Mouse (Mus musculus) left cerebral cortex, adult 9 months (tissue): ENCODE measurements around the gene Hivep3.

Source experiments
- DNase-seq, 2 experiments: peaks; one replicate each; pipeline ENCODE4 v3.0.0; 2022; ENCODE audit warnings: low spot score in 2 of 2

The Hivep3 gene

DNA sequence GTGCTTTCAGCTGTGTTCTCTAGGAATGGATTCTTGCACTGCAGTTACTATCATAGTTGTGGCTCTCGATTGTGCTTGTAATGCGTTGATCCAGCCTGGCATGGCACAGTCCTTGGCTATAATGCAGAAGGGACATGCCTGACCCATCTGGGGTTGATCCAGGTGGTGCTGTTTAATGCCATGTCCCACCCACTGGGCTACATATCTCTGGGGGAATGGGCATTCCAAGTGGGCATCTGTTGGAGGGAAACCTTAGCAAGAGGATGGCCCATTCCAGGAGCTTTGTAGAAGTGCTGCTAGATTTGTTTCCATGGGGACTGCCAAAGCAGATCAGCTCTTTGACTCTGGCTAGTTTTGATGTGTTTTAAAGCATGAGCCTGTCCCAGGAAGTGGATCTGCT, 137.9 kb downstream of the Hivep3 start:
- DNase-seq = no peak

DNA sequence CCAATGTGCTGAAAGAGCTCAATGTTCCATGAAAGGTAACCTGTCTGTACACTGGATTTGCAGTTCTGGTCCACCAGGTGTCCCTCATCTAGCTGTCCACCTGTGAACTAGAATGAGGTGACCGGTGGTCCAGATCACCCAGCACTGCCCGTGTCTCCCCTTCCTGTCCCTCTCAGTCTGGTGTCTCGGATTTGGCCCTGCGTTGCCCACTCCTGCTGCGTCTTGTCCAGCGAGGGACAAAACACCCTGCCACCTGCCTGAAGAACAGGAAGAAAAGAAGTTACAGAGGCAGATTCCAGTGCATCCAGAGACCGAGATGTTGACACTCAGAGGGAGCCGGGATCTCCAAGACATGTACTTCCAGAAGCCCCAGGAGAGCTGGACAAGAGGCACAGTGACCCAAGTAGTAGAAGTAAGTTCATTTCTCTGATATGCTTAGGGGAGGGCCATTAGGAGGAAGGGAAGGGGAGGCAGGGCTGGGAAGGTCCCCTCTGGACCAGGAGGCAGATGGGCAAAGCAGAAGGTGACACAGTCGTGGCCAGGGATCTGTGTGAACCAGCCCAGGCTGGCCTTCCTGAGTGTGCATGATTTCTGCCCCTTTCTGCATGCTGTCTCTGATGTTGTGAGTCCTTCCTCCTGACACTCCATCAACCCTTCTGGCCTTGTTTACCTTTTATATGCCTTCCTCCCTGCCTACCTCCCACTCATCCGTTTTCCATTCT, 138.4 kb downstream of the Hivep3 start:
- no peak for DNase-seq

DNA sequence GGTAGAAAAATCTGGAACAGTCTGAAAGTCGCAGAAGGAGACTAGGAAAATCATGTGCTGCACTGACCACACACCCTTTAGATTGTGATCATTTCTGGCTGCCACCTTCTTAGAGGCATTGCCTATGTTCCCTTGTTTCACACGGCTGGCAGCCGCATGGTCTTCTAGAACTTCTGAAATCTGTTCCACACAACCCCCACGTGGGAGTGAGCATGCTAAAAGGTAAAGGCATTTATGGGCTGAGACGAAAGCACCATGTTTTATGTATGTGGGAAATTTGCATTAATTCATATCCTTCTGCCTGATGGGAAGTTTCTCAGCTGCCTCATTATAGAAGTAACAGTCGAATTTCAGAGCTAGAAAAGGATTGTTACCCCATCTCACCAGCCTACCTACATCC, 140.4 kb downstream of the Hivep3 start:
- peak in 1 of 2 experiments; percentile 68 for DNase-seq

DNA sequence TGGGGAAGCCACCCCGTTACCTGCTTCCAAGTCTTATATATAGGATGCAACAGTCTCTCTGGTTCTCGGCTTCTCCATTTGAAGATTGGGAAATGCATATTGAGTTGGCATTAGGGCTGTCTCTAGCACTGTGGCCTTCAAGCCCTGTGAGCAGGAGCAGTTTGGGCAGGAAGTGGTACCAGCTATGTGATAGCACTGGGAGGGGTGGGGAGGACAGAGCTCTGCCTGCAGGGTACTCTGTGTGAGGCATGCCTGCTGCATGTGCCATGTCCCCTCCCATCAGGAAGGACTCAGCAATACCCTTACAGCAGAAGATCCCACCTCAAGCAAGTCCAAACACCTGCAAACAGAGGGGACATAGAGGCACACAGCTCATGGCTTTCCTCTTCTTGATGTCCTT, 142.0 kb downstream of the Hivep3 start:
- no peak for DNase-seq

DNA sequence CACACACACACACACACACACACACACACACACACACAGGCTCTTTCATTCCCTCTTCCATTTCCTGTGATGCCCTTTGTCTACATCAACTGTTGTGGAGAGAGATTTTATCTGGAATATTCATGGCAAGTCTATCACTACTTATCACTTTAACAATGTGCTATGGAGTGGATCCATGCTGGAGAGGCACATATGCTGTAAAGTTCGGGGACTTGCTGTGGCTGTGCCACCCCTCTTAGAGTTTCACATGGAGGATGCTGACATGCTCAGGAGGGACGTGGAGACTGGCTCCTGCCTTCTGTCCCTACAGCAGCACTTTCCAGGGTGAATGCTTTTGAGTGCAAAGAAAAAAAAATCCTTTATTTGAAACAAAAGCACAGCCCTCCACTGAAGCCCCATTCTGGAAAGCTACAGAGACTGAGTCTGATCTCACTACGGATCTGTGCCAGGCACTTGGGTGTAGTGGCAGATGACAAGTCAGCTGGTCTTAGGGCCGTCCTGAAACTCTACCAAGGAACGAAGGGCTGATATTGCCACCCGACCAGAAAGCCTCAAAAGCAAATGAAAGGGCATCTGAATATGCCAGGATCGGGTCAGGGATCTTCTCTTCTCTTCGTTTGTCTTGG, 143.1 kb downstream of the Hivep3 start:
- DNase-seq = no peak

DNA sequence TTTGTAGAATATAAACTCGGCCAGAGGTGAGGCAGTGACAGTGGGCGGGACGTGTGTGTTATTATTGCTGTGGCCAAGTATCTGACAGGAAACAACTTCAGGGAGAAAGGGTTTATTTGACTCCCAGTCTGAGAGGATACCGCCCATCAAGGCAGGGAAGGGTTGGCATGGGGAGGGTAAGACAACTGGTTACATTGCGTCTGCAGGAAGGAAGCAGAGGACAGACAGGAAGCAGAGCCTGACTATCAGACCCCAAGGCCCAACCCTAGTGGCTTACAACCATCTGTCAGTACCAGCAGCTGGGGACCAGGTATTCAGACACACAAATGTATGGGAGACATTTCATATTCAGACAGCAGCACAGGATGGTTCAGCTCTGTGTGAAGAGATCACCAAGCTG, 144.6 kb downstream of the Hivep3 start:
- no peak for DNase-seq

DNA sequence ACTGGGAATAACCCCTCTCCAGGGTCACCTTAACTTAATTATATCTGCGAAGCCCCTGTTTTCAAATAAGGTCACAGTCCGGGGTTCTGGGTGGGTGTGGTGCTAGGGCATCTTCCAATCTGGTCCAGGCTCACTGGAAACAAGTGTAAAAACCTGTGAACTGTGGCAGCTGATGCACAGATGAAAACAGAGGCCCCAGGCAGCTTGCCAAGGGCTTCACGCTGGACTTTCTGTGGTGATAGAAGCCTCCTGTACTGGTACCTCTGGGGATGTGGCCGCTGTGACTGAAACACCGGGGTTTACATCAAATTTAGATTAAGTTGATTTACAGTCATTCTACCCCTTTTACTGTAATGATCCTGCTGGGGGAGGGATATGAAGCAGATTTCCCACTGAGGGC, 146.1 kb downstream of the Hivep3 start:
- no peak for DNase-seq

DNA sequence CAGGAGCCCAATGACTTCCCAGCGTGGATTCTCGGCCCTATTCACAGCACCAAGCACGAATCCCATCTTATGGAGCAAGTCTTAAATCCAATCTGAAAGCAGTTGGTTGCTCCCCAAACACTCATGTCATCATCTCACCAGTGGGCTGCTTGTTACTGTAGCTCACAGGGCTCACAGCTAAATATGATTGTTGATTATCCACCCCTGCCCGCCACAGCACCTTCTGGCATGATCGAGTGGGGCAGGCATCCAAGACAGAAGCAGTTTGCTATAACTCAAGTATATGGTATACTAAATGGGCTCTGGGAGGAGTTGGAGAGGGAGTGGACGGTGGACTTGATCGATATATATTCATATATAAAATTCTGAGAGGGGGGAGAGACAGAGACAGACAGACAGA, 146.7 kb downstream of the Hivep3 start:
- peak in 1 of 2 experiments; percentile 70 for DNase-seq

DNA sequence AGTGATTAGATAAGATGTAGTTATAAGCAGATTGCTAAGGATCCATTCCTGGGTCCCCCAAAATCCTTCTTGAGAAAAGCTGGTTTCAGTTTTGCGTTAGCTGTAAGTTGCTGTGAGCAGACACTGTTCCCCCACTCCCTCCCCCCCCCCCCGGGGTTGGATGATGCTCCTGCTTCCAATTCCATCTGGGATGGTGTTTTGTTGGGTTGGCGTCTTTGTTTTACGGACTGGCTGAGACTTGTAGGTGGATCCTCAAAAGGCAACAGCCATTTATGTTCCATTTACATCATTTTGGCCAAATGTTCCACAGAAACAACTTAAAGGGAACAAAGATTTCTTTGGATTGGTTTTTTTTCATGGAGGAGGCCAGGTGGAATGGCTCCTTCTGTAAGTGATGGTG, 147.7 kb downstream of the Hivep3 start:
- DNase-seq = peak in 1 of 2 experiments; percentile 55

DNA sequence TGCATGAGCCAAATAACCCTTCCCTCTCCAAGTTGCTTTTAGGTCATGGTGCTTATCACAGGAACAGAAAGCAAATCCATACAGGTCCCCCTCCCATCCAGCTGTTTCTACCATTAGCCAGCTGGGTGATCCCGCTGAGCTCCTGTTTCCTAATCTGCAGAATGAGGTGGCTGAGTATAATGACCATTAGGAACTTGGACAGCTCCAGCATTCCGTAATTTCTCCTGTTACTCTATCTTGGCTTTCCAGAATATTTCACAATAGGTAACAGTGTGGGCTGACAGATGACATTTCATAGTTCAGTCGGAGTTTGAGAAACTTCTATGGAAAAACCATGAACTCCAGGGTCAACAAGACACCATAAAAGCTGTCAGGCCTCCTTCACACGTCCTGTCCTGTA, 148.8 kb downstream of the Hivep3 start:
- DNase-seq = no peak

DNA sequence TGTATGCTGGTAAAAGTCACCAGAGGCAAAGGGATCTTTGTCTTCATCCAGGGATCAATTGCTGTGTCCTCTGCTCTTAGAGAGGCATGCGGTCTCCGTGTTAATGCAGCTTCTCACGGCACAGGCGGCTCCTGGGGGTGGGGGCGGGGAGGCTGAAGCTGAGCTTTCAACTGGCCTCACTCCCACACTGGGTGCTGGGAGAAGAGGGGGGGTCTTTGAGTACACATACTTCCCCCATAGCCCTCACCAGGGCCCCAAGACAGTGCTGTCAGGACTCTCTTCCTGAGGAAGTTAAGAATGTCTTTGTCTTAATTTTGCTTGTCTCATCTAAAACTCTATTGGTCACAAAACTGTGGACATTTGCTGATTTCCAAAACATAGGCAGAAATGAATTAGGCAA, 149.2 kb downstream of the Hivep3 start:
- no peak for DNase-seq

DNA sequence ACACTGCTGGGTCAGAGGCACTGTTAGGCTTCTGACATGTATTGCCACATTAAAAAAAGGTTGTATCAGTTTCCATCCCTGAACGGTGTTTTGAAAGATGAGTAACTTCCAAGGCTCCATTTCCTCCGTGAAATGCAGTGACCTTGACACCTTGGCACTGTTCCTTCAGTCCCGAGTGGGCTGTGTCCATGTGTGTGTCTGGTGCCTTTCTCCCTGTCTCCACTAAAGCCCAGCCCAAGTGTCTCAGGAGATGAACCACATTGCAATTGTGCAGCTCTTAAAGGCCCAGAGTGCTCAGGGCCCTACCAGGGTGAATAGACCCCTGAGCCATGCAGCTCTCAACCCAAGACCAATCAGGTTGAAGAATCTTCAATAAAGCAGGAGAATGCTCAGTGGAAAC, 153.0 kb downstream of the Hivep3 start:
- DNase-seq = no peak

DNA sequence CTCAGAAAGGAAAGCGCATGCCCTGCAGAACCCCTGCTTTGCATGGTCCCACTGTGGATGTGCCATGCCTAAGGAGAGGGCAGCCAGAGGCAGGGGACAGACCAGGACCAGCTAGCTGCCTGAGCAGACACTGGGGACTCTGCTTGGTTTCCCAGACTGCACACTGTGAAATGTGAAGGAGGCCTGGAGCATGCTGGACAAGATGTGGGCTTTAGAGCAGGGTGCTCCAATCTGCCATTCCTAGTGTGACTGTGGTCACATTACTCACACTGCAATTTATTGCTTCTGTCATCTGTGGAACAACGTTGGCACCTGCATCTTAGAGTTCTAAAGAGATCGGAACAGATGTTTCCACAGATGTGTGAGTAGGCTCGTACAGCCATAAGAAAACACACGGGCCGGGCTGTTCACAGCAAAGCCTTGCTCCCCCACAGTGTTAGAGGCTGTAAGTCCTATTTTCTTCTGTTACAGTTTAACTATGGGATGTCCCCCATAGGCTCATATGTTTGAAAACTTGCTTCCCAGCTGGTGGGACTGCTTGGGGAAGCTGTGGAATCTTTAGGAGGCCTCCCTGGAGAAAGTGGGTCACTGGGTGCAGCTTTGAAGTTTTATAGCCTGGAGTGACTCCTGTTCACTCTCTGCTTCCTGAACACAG, 154.1 kb downstream of the Hivep3 start:
- no peak for DNase-seq

DNA sequence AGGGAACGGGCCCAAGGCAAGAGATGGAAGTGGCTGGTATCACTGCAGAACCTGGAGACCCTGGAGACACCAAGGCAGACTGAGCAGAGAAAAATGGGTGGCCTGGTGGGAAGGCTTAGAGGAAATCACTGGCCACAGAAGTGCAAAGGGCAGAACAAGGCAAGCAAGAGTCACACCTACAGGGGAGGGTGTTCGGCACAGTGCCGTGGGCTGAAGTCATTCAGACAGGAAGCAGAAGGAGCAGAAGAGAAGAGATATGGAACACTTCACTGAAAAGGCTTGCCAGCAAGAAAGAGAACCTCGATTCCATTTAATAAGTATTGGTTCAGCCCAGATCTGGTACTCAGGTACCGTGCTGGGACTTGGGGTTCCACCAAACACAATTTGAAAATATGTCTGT, 156.2 kb downstream of the Hivep3 start:
- DNase-seq = no peak

DNA sequence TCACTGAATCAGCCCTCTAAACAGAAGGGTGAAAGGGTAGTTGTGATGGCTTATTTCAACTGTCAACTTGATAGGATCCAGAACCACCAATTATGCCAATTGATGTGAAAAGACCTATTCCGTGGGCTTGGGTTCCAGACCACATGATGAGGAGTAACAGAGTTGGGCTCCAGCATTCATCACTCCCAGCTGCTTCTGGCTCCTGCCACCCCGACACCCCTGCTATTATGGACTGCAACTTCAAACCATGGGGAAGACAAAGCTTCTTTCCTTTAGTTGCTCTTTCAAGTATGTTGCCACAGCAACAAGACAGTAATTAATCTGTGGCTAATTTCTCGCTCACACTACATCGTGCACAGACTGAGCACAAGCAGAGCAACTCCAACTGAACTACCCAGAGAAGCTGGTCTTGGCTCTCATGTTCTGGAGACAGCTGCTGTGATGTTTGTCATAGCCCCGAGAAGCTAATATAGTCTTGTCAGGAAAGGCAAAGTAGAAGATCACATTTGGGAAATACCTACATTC, 159.7 kb downstream of the Hivep3 start:
- DNase-seq = no peak

DNA sequence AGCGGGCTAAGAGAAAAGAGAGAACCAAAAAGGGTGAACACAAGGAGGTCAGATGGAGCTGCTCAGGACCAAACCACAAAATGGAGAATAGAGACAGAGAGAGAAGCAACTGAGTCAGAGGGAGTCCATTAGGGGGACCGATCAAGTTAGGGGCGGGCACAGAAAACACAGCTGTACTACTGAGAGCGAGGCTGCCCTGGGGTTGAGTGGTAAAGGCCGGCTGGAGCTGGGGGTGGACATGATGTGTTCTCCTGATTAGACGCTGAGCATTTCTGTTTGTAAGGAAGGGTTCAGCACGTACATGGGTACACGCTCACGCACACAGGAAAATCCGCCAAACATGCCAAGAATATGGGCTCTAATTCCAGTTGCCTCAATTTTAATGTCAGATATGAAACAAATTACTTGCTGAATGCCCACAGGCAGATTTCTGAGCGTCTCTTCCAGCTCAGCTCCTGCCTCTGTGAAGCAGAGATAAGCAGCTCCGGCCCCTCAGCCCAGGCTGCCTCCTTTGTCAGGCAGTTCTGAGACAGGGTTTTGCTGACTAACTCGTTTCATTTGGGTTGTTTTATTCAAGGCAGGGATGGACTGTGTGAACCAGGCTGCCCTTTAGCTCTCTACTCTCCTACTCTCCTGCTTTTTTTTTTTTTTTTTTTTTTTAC, 161.3 kb downstream of the Hivep3 start:
- DNase-seq = no peak

DNA sequence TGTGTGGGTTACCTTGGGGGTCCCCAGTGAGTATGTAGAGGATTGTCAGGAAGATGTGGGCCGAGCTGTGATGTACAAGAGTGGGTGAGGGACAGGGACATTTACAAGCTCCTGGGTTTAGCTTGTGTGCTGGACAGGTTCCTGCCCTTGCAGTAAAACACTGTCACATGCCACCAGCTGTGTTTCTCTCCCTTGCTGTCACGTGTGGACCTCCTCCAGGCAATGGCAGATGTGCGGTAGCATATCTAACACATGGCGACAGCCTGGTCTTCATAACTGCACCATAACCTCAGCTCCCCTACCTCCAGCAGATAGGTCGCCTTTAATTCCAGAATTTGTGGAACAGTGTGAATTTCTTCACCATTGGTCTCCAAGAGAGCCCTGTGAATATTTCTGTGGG, 161.9 kb downstream of the Hivep3 start:
- DNase-seq = no peak

DNA sequence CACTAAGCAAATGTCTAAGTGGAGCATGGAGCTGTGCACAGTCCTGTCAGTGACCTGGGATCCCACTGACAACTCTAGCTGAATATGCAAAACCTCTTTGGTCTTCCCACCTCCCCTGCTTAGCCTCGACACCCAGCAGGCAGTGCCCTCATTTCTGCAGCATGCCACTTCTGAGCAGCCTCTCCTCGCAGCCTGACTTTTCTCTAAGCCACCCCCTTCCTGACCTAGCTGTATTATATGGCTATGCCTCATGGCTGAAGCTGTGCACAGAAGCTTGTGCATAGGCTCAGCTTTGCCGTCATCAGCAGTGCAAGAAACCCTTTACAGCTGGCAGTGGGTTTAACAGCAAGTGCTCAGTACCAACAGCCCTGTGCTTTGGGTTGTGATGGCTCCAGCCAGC, 163.0 kb downstream of the Hivep3 start:
- DNase-seq = no peak

DNA sequence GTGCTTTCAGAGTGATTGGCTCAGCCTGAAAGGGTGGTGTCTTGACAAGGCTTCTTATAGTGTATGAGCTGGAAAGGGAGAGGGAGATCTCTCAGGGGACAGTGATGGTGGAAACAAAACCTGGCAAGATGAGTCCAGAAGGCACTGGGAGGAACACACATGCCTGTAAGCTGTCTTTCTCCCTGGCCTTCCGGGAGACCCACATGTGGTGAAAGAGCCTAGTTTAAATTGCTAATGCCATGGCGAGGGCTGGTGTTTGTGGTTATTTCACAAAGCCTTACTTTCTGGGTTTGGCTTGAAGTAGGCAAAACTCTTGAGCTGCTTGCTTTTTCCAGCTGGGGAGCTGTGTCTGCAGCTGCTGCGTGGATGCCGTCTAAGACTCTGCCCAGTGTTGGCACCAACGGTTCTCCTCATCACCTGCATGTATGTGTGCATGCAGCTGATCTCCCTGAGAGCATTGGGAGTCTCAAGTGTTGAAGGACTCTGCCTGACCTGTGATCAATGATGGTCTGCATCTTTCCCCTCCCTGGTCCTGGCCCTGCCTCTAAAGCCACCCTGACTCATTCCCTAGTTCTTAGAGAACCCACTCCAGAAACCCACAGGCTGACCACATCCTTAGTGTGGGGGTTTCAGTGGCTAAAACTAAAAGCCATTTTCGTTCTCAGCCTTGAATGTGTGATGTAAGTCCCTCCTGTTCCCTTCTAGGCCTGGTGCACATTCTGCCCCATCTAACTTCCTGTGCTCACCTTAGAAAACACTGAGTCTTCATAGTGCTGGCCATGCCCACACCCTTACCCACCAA, 163.7 kb downstream of the Hivep3 start:
- no peak for DNase-seq

DNA sequence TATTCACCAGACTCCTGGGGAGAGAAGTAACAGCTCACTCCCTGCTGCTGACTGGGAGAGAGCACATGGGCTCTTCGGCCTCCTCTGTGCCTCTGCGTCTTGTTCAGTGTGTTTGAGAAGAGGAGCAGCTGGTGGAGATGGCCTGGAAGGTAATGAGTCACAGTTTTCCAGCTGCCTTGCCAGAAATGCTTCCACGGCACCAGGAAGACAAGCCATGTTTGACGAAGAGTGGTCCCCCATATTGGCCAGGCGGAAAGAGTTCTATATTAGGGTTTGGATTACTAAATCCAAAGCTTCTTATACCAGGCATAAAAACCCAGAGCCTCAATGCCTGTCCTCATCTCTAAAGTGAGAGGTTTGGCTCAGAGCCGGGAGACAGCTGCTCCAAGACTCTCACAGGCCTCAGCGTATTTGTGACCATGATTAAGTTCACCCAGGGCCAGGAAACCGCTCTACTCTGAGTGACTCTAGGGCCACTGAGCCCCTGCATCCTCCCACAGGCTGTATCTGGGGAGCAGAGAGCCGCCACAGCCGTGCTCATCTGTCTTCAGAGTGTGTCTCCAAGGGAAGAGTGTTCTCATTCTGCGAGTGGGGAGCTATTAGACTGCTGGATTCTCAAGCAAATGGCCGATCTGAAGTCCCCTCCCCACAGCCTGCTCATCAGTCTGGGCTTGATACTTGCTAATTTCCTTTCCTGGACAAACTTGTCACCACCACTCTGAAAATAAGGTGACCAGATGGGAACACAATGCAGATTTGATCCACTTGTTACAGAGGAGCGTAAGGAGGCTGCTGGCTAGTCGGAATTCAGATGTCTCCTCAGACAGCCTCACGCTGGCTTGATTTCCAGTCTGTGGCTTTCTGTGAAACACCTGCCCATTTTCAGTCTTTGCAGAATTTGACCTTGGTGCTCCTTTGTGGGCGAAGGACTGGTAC, 168.2 kb downstream of the Hivep3 start:
- DNase-seq = peak in 1 of 2 experiments; percentile 83
